Mouse (Mus musculus): Measurements from ENCODE around the gene AW551984.

GRCm38 (mm10) chr9:39629069-39629468, 24.9 kb upstream of the AW551984 start:
- TF ChIP-seq CTCF (IDR thresholded peaks at IDR 0.05; ENCODE audit: extremely low read depth, insufficient read depth, low read length) = no peak
- no peak for TF ChIP-seq POLR2A (IDR thresholded peaks at IDR 0.05; ENCODE audit: extremely low read depth, insufficient read depth, low read length)

Measured in cortical plate, adult 2 months (tissue).